8 mouse cellular contexts compared by ENCODE assay signal in genomic region chr9:27728652-27729557, GRCm38 (mm10).
DNase-seq lines count a peak whose midpoint lies in the region; ATAC-seq lines count a peak whose summit lies in the region.

No protein-coding gene starts in this region.

- 5% methylated on average over 13 of the region's 13 CpGs for WGBS in midbrain, embryonic 13.5 days

- peak overlapping the region; percentile 67 for H3K27ac ChIP-seq in midbrain, embryonic 13.5 days

- H3K9ac ChIP-seq in midbrain, embryonic 13.5 days (replicated peaks), result peak overlapping the region; percentile 32; the same call in 1 of the 2 replicates

- DNase-seq in cerebellum, postnatal 14 days, result peak; percentile 57 to 74
- DNase-seq in urinary bladder, postnatal 14 days (ENCODE audit: low spot score), result peak; percentile 5
- DNase-seq in urinary bladder, adult 2 months (ENCODE audit: low spot score), result no peak
- DNase-seq in layer of hippocampus, postnatal 10 days (ENCODE audit: low spot score in 2 of 2), result peak; percentile 71 to 79
- peak; percentile 43 for DNase-seq in testis, postnatal 10 days (ENCODE audit: low spot score)
- no peak for DNase-seq in thymus, adult 18-20 months

- ATAC-seq in cerebellum, adult (ENCODE audit: insufficient number of reproducible peaks, low FRiP score, low TSS enrichment), result no peak
- ATAC-seq in midbrain, embryonic 13.5 days, result peak; percentile 94

- H3K4me1 ChIP-seq in midbrain, embryonic 13.5 days (replicated peaks), result peaks cover 13% of the 10 kb centered on the region

- no peaks in the 10 kb centered on the region for H3K36me3 ChIP-seq in midbrain, embryonic 13.5 days

- H3K9me3 ChIP-seq in midbrain, embryonic 13.5 days, result no peaks in the 10 kb centered on the region

- no peaks in the 10 kb centered on the region for H3K27me3 ChIP-seq in midbrain, embryonic 13.5 days

- no peak overlapping the region for H3K4me3 ChIP-seq in midbrain, embryonic 13.5 days (replicated peaks)

- peak overlapping the region; percentile 43 for H3K4me2 ChIP-seq in midbrain, embryonic 13.5 days (replicated peaks)

Comparison
In these comparisons a context has a peak if more than half of its experiments do, and no peak if none do; other contexts are left out.
1. DNase-seq: peak in cerebellum, postnatal 14 days (2 of 2), urinary bladder, postnatal 14 days (single experiment), layer of hippocampus, postnatal 10 days (2 of 2) and testis, postnatal 10 days (single experiment); none in urinary bladder, adult 2 months (single experiment) and thymus, adult 18-20 months (0 of 2).